Mouse (Mus musculus): ENCODE measurements around the gene Carmil1.

DNA sequence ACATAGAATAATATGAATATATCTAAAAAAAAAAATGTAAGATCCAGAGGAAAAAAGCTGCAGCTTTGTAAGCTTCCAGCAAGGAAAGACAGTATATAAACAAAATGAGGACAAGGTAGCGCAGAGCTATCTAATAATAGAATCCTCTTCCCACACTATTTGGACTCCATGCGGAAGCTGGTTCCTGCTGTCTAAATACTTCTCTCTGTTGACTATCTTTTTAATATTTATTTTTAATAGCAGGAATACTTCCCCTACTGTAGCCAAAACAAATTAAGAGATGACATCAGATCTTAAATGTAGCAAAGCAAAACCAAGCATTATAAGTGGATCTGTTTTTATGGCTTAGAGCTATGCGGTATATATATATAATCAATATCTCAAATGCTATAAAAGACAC is 27.0 kb downstream of the Carmil1 start:
- TF ChIP-seq GATA1 (IDR thresholded peaks at IDR 0.05; ENCODE audit: borderline replicate concordance, low read length) (no peak), FLI1 (IDR thresholded peaks at IDR 0.05; ENCODE audit: low read length) (no peak)
